Mouse (Mus musculus) gastrocnemius, adult 18-20 months (tissue): ENCODE measurements at regions not wholly inside any gene's neighbourhood (a gene's known extent, or its start where the extent isn't known, plus 50 kb on each side); places are given as distances from the start of the nearest gene placed in this dataset.

Experiments used
- DNase-seq: peaks from one replicate; pipeline ENCODE4 v3.0.0; 2021; ENCODE audit warnings: low spot score

DNA sequence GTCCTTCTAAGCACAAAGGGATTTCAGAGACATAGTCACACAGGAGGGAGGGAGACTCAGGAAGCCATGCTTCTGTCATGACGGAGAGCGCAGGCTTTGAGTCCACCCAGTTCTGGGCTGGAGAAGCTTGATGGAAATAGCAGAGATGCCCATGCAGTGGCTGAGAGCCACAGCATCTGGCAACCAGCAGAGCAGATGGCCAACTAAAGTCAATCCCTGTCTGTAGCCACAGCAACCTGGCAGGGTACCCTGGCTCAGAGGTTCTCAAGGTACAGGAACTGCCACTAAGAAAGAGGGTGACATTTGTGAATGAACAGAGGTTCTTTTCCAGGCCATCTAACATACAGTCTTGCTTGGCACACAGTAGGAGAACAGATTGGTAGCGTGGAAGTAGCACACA, 61.7 kb upstream of the Syt13 start:
- DNase-seq = no peak

DNA sequence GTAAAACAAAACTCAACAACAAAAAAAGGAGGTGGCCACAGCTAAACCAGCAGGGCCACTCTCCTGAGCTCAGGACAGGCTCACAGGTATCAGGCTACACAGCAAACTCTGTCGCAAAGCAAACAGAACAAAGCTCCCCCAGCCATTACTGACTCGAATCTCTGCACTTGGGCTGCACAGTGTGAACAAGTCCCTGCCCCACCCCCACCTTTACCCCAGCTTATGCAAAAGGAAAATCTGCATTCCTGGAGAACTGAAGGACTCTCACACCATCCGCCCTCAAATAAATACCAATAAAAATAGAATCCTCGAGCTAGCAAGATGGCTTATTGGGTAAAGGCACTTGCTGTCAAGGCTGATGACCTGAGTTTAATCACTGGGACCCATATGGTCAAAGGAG, 60.6 kb upstream of the Syt13 start:
- DNase-seq = no peak

DNA sequence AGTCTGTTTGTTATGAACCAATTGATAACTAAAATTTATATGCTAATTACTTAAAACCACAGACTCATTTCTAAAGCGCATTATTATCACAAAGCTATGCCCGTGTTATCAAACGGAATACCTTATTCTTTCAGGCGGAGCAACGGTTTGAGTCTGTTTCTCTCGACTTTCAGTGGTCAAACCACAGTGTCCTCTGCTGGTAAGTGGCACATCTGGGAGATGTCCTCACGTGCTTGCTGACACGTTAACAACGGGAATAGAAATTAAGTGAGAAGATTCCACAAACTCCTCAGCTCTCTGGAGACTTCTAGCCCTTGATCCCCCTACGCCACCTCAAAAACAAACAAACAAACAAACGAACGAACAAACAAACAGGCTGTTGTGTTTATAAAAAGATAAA, 58.9 kb upstream of the Syt13 start:
- no peak for DNase-seq

DNA sequence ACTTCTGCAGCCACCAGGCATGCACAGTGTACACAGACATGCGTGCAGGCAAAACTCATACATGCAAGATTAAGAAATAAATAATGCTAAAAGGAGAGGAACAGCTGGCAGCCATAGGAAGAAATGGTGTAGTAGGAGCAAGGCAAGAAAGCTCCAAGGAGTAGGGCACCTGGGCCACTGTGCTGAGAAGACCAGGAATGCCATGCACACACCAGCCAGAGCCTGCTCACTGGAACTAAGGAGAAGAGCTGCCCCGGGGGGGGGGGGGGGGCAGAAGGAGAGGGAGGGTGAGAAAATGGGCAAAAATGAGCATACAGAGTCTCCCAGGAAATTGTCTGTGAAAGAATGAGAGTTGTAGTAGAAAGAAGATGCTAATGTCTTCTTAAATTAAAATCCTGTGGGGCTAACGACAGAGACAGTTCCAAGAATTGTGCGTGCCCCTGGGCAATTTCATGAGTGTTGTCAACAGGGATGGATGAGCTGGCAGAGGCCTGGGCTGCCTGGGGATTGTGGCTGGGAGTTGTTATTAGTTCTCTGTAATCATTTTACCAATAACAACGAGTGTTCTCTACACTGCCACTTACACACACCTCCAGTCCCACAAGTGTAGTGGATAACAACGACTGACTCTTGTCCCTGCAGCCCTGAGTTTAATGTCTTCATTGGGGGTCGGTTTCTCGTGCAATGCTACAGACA, 54.2 kb upstream of the Syt13 start:
- DNase-seq = no peak
